Mouse (Mus musculus): ENCODE measurements around the gene Adamts6. TPM values are rescaled to one million over a fixed set of nuclear protein-coding genes. Genes with fewer than 3 reads are reported as not detected.

Gene Adamts6
- polyA plus RNA-seq, 1 experiment = 1.5 TPM

DNA sequence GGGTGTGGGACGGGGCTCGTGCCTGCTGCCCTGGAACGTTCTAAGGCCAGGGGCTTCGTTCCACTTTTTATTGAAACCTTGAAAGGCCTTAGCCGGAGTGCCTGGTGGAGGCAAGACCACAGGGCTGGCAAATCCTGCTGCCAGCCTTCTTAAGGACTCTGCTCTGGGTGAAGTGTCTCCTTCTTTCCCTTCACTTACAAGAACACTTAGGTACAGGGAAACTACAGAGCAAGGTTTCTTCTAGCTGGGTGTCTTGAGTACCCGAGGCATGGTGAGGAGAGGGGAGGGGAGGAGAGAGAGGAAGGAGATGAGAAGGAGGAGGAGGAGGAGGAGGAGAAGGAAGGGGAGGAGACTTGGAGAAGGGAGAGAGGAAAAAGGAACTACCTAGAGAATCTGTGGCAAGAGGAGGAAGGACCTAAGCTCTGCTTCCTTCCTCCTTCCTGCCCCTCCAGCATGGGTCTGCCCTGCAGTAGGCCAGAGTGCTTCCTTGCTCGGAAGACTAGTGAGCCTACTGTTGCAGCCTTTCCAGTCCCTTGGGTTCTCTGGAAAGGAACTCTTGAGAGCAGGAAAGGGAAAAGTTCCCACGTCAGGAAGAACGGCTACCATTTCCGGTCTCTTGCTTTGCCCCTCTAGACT is 254.6 kb downstream of the Adamts6 start:
- TF ChIP-seq CTCF (IDR thresholded peaks at IDR 0.05; ENCODE audit: insufficient read depth, low read length) = no peak
- TF ChIP-seq POLR2A (IDR thresholded peaks at IDR 0.05; ENCODE audit: borderline replicate concordance, extremely low read depth, low read depth, low read length) = no peak
- Histone ChIP-seq H3K4me3 (replicated peaks; ENCODE audit: extremely low read depth, low read depth, low read length) (no peak overlapping the region), H3K4me1 (ENCODE audit: control insufficient read depth, insufficient read depth, low read length) (0 out of 2 replicates have a peak, but pooled peaks cover 3% of the 10 kb centered on the region)
- no peak for DNase-seq
- WGBS = 61% methylated on average over 10 of the region's 10 CpGs

DNA sequence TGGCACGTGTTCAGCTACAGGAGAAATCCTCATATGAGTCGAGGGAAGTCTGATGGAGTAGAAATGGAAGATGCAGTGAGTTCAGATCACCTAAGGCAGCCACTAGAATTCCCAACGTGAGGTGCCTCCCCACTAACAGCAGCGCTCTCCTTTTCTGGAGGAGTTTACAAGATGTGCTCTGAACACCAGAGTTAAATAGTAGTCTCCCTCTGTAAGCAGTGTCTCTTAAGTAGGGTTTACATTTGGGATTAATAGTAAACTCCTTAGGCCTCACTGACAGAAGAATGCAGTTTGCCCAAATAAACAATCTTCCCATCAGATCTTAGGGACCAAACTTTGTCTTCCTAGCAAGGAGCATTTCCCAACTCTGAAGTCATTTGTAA is 255.1 kb downstream of the Adamts6 start:
- no peak overlapping the region for H3K4me3 ChIP-seq (replicated peaks; ENCODE audit: extremely low read depth, low read depth, low read length)
- 52% methylated on average over 4 of the region's 4 CpGs for WGBS

More for the DNA sequence above, 255.1 kb downstream of the Adamts6 start:
- H3K4me1 ChIP-seq (ENCODE audit: control insufficient read depth, insufficient read depth, low read length) = 0 out of 2 replicates have a peak, but pooled peaks cover 3% of the 10 kb centered on the region
- no peak for DNase-seq
- no peak for TF ChIP-seq CTCF (IDR thresholded peaks at IDR 0.05; ENCODE audit: insufficient read depth, low read length)
- no peak for TF ChIP-seq POLR2A (IDR thresholded peaks at IDR 0.05; ENCODE audit: borderline replicate concordance, extremely low read depth, low read depth, low read length)

Other genes starting within 250 kb of the Adamts6 start
- gene Nln, start 178.2 kb upstream of the Adamts6 start, polyA plus RNA-seq (2012; rRNA removed) = 7.7 and 12.4 TPM in 2 replicates
- gene Sgtb, start 178.1 kb upstream of the Adamts6 start, polyA plus RNA-seq (2012; rRNA removed) = 2.1 and 2.5 TPM in 2 replicates
- gene Trappc13, start 109.4 kb upstream of the Adamts6 start, polyA plus RNA-seq (2012; rRNA removed) = 4.7 and 6.9 TPM in 2 replicates
- 1.7 and 3.5 TPM in 2 replicates for gene Trim23, start 109.0 kb upstream of the Adamts6 start, polyA plus RNA-seq (2012; rRNA removed)
- 0.13 TPM in 1 of 2 replicates, not detected in the other for gene Cenpk, start 59.2 kb upstream of the Adamts6 start, polyA plus RNA-seq (2012; rRNA removed)
- gene Ppwd1, start 59.0 kb upstream of the Adamts6 start, polyA plus RNA-seq (2012; rRNA removed) = 0.83 and 2.1 TPM in 2 replicates